Mouse (Mus musculus) splenic B cell, adult 2 months (primary cell): Measurements from ENCODE around the gene Tub.

ENCODE experiments used
- DNase-seq: peaks from one replicate; pipeline ENCODE4 v3.0.0-alpha.2; 2011; ENCODE audit warnings: low read depth, low spot score
- H3K27me3 ChIP-seq: 2 replicates; pipeline ENCODE4 v1.6.1; 2012; ENCODE audit warnings: mild to moderate bottlenecking, low read length, moderate library complexity, mixed read lengths; ENCODE audit not compliant: control insufficient read depth, poor library complexity, insufficient read depth, severe bottlenecking
- H3K36me3 ChIP-seq: 2 replicates; pipeline ENCODE4 v1.6.1; 2012; ENCODE audit warnings: mild to moderate bottlenecking, low read length, moderate library complexity, mixed read lengths; ENCODE audit not compliant: control insufficient read depth, poor library complexity, insufficient read depth, severe bottlenecking

Gene Tub

DNA sequence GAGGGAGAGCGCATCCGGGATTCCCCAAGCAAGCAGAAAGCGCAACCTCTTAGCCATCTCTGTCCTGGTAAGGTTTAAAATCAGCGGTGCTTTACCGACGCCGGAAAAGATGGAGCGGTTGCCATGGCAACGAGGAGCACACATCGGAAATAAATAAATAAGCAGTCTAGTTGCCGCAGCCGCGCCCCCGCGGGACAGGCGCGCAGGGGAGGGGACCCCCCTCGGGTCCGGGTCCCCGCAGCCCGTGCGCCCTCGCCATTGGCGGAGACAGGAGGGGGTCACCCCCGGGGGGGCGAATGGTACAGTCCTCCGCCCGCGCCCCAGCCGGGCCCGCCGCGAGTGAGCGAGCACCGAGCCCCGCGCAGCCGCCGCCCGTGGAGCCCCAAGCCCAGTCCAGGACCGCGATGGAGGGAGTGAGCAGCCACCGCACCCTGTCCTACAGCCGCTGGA lies at the start of gene Tub:
Gene Tub, plus strand, starts transcription at position 27 of the 450 bp plus-strand sequence.
- H3K27me3 ChIP-seq, result no peaks in the 10 kb centered on the region
- DNase-seq, result peak; percentile 85
- H3K36me3 ChIP-seq, result no peaks in the 10 kb centered on the region

- H3K36me3 ChIP-seq, result no peaks in the 10 kb centered on the region
- no peak for DNase-seq
- no peaks in the 10 kb centered on the region for H3K27me3 ChIP-seq
Measured at GRCm38 (mm10) chr7:108903969-108904368, 46.2 kb upstream of the Tub start.

DNA sequence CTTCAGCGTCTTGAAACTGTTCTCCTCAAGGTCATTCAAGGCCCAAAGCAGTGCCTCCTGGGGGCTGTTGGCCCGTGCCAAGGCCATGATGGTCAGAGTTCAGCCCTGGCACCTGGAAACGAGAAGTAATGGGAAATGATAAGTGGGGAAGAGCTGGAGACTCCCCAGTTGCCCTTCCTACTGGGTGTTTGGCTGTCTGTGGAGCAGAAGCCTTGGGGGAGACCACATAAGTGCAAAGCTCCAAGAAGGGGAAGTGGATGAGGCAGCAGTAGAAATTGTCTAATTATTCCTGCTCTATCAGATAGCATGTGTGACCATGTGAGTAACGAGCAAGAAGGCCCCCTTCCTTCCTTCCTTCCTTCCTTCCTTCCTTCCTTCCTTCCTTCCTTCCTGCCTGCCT lies 23.1 kb upstream of the Tub start:
- no peaks in the 10 kb centered on the region for H3K27me3 ChIP-seq
- DNase-seq, result no peak

GRCm38 (mm10) chr7:108928280-108929188 lies 21.6 kb upstream of the Tub start:
- DNase-seq, result no peak
- Histone ChIP-seq H3K27me3 (no peaks in the 10 kb centered on the region), H3K36me3 (peaks cover 4% of the 10 kb centered on the region; the same call in 1 of the 2 replicates)

More for the DNA sequence above, 23.1 kb upstream of the Tub start:
- peaks cover 4% of the 10 kb centered on the region; the same call in 1 of the 2 replicates for H3K36me3 ChIP-seq

DNA sequence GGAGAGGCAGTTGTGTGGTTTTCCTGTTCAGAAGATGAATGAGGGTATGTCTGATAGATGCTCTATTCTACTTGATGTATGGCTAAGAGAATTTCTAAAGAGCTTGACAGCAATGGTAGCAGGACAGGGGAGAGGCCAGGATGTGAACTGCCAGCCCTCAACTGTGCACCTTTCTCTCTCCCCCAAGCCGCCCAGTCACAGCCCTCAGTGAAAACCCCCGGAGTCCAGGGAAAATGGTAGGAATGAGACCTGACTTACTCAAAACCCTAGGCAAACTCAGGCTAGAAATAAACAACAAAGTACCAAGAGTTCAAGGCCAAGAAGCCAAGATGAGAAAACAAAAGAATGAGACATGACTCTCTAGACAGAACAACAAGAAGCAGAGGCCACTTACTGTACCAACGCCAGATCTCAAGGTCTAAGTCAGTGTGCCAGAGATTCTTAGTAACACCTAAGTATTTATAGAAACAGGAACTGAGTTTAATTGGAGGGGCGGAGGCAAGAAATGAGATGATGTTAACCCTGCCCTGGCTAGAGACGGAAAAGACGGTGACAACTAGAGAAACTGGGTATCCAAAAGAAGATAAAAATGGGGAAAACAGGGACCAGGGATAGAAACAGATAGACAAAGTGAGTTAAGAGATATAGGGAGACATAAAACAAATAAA lies 20.3 kb upstream of the Tub start, which contains the start of gene Nlrp10:
Gene Nlrp10, minus strand, starts transcription at position 453 of the 668 bp plus-strand sequence.
- peak; percentile 66 for DNase-seq
- H3K27me3 ChIP-seq, result no peaks in the 10 kb centered on the region
- H3K36me3 ChIP-seq, result peaks cover 4% of the 10 kb centered on the region; the same call in 1 of the 2 replicates

DNA sequence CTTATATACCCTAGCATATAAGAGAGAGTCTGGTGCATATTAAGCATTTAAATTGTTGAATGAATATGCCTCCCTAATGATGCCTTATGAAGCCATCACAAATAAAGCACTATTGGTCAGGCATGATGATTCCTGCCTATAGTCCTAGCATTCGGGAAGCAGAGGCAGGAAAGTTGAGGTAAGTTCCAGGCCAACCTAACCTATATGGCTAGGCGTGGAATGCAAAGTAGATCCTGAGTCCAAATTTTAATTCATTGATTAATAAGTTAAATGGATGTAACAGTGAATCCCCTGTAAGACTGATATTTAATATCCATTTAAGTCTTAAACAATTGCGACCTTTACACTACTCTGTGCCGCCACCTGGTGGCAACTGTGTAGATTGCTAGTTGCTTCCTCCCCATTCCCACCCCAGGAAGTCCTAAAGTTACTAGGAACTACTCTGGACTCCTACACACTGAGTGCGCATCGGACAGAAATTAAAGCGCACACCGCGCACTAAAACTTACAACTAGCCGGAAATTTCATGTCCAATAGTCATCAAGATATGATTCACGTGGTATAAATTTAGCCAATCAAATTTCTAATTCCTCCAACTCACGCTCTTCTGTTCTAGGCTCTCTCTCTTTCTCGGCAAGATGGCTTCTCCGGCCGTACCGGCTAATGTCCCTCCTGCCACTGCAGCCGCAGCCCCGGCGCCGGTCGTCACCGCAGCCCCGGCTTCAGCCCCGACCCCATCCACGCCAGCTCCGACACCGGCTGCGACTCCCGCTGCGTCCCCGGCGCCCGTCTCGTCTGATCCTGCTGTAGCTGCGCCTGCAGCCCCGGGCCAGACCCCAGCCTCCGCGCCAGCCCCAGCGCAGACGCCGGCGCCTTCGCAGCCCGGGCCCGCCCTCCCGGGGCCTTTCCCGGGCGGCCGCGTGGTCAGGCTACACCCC lies 16.1 kb upstream of the Tub start, which contains the start of gene Eif3f:
Gene Eif3f, plus strand, starts transcription at position 624 of the 938 bp plus-strand sequence.
- Histone ChIP-seq H3K27me3 (no peaks in the 10 kb centered on the region), H3K36me3 (peaks cover 14% of the 10 kb centered on the region)
- peak; percentile 99 for DNase-seq

DNA sequence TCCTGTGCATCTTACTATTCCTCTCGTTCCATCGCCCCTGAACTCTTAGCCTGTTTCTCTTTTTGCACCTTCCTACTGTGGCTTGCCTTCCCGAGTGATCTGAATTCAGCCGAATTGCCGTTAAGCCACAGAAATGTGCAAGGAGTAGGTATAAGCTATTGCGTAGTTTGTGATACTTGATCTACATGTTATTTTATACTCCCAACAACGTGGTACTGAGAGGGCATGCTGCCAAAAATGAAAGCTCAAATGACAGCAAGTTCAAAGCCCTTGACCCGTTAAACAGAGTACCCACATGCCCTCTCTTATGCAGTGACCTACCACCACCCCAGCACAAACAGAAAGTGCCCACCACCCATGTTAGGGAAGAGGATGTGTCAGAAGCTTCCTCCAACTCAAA lies 15.3 kb upstream of the Tub start:
- DNase-seq, result no peak
- Histone ChIP-seq H3K36me3 (peaks cover 15% of the 10 kb centered on the region), H3K27me3 (no peaks in the 10 kb centered on the region)

DNA sequence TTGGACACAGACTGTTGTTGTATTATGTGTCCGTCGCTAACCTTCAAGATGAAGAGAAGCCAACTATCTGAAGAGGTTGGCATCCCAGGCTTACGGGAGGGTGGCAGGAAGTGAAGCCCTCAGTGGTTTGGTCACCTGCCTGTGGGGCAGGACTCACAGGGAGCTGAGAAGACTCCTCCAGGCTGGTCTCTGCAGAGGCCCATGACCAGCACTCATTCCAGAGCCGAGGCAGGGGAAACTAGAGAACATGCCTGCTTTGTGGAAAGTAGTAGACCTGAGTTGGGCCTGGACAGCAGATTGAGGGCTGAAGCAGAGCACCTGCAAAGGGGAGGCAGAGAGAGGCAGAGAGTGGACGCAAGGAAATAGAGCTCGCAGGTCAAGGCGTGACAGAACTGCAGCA lies 14.7 kb upstream of the Tub start:
- Histone ChIP-seq H3K27me3 (no peaks in the 10 kb centered on the region), H3K36me3 (peaks cover 20% of the 10 kb centered on the region)
- DNase-seq, result no peak

DNA sequence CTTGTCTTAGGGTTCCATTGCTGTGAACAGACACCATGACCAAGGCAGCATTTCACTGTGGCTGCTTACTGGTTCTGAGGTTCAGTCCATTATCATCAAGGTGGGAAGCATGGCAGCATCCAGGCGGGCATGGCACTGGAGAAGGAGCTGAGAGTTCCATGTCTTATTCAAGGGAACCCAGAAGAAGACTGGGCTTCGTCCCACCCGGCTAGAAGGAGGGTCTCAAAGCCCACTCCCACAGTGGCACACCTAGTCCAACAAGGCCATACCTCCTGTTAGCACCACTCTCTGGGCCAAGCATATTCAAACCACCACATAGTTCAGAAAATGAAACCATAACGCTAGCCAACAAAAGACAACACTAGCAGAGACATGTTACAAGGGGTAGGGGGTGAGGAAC lies 13.5 kb upstream of the Tub start:
- Histone ChIP-seq H3K36me3 (peaks cover 22% of the 10 kb centered on the region), H3K27me3 (no peaks in the 10 kb centered on the region)
- DNase-seq, result no peak

- DNase-seq, result no peak
- H3K27me3 ChIP-seq, result no peaks in the 10 kb centered on the region
Measured at GRCm38 (mm10) chr7:108941466-108941865, 8.7 kb upstream of the Tub start.

DNA sequence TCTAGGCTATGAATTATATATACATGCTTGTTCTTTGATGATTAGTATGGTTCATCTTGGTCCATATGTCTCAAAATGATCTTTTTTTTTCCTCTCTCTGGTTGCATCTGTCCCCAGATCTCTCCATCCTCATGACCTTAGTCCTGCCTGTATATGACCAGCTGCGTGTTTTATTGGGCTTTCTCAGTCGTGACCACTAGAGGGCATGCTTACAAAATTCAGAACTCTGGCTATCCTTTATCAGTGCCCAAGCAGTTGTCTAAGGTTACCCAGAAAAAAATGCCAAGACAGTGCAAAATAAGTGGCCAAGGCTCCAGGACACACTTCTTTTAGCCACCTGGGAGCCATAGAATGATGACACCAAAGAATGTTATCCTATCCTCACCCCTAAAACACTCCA lies 6.1 kb upstream of the Tub start:
- Histone ChIP-seq H3K27me3 (no peaks in the 10 kb centered on the region), H3K36me3 (peaks cover 13% of the 10 kb centered on the region)
- peak; percentile 71 for DNase-seq

More at GRCm38 (mm10) chr7:108941466-108941865, 8.7 kb upstream of the Tub start:
- peaks cover 27% of the 10 kb centered on the region for H3K36me3 ChIP-seq

GRCm38 (mm10) chr7:108948611-108949010 lies 1.5 kb upstream of the Tub start:
- no peaks in the 10 kb centered on the region; the same call in 1 of the 2 replicates for H3K36me3 ChIP-seq
- H3K27me3 ChIP-seq, result no peaks in the 10 kb centered on the region
- DNase-seq, result no peak

DNA sequence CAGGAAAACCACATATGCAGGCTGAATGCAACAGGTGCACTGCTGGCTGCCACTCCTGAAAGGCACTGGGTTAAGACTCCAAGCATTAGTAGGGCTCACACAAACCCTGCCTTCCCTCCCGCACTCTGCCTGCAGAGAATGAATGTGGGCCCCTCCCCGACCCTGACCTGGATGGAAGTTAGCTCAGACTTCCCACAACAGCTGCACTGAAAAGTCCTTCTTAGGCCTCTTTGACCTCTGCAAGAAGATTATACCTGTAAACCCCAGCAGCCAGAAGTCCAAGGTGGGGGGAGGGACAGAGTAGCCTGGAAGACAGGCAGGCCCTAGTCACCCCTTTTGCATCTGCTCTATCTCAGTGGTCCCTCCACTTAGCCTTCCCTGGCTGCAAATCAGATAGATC lies 837 bp upstream of the Tub start:
- Histone ChIP-seq H3K36me3 (no peaks in the 10 kb centered on the region; the same call in 1 of the 2 replicates), H3K27me3 (no peaks in the 10 kb centered on the region)
- no peak for DNase-seq

DNA sequence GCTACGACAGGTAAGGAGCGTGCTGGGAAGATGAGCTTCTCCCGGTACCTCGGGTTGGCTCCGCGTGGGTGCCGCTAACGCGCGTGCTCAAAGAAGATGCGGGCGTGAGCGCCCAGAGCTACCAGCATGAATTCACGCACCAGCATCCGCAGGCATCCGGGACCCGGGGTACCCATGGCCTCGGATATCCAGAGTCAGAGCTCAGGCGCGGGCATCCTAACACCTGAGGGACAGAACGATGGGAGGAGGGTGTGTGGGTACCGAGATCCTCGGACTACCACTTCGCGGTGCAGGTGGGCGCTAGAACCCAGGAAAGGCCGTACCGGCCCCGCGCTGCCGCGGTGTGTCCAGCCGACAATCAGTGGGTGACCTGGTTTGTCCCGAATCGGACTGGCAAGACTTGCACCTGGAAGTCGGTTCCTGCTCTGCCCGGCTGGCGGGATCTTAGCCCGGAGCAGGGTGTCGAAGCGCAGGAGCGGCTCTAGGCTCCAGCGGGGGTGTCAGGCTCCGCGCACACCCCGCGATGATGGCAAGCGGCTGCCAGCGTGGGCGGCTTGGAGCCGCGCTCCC lies 709 bp downstream of the Tub start:
- H3K36me3 ChIP-seq, result no peaks in the 10 kb centered on the region
- H3K27me3 ChIP-seq, result no peaks in the 10 kb centered on the region
- no peak for DNase-seq
